Mouse (Mus musculus) hindbrain, embryonic 15.5 days (tissue): ENCODE results near the gene Mob3b. TPM values are rescaled to one million over a fixed set of nuclear protein-coding genes. Genes with fewer than 3 reads are reported as not detected.

Source experiments
- ATAC-seq: fragments of 200-750 bp; cut with Nextera tagmentation; 2 replicates; pipeline ENCODE4 v1.8.0; 2017; ENCODE audit warnings: low read depth, moderate number of reproducible peaks, moderate TSS enrichment; ENCODE audit not compliant: low FRiP score
- H3K27ac ChIP-seq: fragments of 300-500 bp; sonication (generic); replicated peaks from 2 replicates; pipeline ENCODE4 v1.5.1; 2015; ENCODE audit warnings: mild to moderate bottlenecking, inconsistent platforms
- H3K27me3 ChIP-seq: fragments of 300-500 bp; sonication (generic); 2 replicates; pipeline ENCODE4 v1.6.1; 2015; ENCODE audit warnings: control low read depth, inconsistent platforms
- H3K36me3 ChIP-seq: fragments of 300-500 bp; sonication (generic); 2 replicates; pipeline ENCODE4 v1.6.1; 2015; ENCODE audit warnings: control low read depth, inconsistent platforms
- H3K4me1 ChIP-seq: fragments of 300-500 bp; sonication (generic); replicated peaks from 2 replicates; pipeline ENCODE4 v1.6.1; 2015; ENCODE audit warnings: control low read depth, inconsistent platforms
- H3K4me2 ChIP-seq: fragments of 300-500 bp; sonication (generic); 2 replicates; pipeline ENCODE4 v1.6.1; 2015; ENCODE audit warnings: moderate library complexity, mild to moderate bottlenecking, inconsistent platforms
- H3K4me3 ChIP-seq: fragments of 300-500 bp; sonication (generic); 2 replicates; pipeline ENCODE4 v1.5.1; 2015; ENCODE audit warnings: mild to moderate bottlenecking, inconsistent platforms
- H3K9ac ChIP-seq: fragments of 300-500 bp; sonication (generic); 2 replicates; pipeline ENCODE4 v1.6.1; 2015; ENCODE audit warnings: inconsistent platforms
- H3K9me3 ChIP-seq: fragments of 300-500 bp; sonication (generic); 2 replicates; pipeline ENCODE4 v1.6.1; 2016; ENCODE audit warnings: control low read depth, inconsistent platforms
- WGBS: fragments of 180-500 bp; shearing (Covaris S2); methylation state at CpG from one replicate; pipeline ENCODE4 v1.1.7; 2015; 5-methylcytosine and 5-hydroxymethylcytosine counted together
- polyA plus RNA-seq: library from polyadenylated mRNA; unstranded; fragments of >200 nt; fragmentation: Nextera tagmentation; extraction: Ambion mirVana; gene quantifications from 2 replicates; pipeline ENCODE4 v1.2.1, GENCODE M21; 2015

Gene Mob3b
- polyA plus RNA-seq, 1 experiment from 2014 or later, result 3.9 TPM

DNA sequence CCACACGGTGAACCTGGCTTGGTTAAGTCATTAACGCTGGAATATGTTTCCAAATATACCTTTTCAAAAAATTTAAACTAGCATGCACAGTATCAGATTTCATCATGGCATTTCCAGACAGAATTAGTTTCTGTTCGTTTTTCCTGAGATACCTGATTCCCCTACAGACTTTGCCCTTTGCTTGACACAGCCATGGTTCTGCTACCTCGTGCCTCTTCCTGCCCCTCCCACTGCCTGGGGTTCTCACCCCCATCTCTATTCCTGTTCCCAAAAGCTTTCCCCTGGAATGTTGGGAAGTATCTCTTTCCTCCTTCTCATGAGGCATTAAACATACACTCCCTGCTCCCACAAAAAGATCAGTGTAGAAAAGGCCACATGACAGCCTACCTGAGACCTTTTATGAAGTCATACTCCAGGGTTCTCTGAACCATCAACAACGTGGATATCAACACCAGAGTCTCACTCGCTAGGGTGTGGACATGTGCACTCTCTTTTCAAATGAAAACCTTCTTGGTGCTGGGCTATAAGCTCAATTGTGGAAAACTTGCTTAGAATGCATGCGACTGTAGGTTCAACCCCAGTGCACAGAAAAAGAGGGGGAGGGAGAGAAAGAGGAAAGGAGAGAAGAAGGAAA lies 71.1 kb downstream of the Mob3b start:
- ATAC-seq, result no peak
- no peak overlapping the region for H3K4me2 ChIP-seq
- H3K4me3 ChIP-seq, result no peak overlapping the region
- H3K9me3 ChIP-seq, result no peaks in the 10 kb centered on the region
- peaks cover 5% of the 10 kb centered on the region; the same call in 1 of the 2 replicates for H3K4me1 ChIP-seq
- WGBS, result 82% methylated on average over 7 of the region's 7 CpGs
- no peak overlapping the region for H3K27ac ChIP-seq
- no peaks in the 10 kb centered on the region for H3K36me3 ChIP-seq
- no peaks in the 10 kb centered on the region for H3K27me3 ChIP-seq
- H3K9ac ChIP-seq, result no peak overlapping the region

GRCm38 (mm10) chr4:35084060-35084459 lies 73.2 kb downstream of the Mob3b start:
- Histone ChIP-seq H3K9me3 (no peaks in the 10 kb centered on the region), H3K4me1 (no peaks in the 10 kb centered on the region), H3K27me3 (no peaks in the 10 kb centered on the region), H3K4me3 (no peak overlapping the region), H3K36me3 (no peaks in the 10 kb centered on the region), H3K9ac (no peak overlapping the region), H3K4me2 (no peak overlapping the region), H3K27ac (no peak overlapping the region)
- WGBS, result 88% methylated on average over 8 of the region's 8 CpGs
- no peak for ATAC-seq

DNA sequence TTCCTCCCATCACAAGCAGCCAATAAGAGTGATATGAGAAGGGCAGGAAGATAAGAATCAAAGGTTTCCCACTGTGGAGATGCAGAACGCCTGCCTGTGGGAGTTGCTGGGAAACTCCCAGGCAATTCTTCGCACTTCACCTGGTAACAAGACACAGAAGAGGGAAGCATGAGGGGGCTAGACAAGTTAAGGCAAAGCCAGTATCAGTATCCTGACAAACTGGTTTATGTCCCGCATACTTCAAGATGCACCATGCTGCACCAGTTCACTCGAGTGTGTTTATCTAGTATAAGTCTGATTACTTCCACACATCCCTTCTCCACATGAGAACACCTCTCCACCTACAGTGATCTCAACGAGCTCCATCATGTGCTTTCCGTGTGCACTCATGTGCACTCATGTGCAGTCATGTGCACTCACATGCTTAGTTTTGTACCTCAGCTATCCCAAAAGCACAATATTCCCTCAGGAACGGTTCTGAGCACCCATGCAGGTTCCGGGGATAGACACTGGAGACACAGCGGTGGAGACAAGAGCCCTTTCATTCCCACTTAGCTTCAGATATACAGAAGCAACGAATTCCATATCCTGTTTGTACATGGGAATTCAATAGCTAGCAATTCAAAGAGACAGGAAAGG lies 74.7 kb downstream of the Mob3b start:
- ATAC-seq, result no peak

DNA sequence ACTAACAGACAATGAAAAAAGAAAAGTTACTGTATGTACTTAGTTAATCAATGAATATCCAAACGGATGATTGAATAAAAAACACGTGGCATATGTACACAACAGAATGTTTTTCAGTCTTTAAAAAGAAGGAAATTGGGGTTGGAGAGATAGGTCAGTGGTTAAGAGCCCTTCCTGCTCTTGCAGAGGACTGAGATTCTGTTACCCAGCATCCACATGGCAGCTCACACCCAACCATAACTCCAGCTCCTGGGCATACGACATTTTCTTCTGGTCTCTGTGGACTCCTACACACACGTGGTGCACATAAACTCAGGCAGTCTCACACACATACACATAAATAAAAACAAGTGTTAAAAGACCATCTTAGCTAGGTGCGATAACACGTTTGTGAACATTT lies 77.0 kb downstream of the Mob3b start:
- WGBS, result 94% methylated on average over 6 of the region's 6 CpGs
- no peak overlapping the region for H3K4me3 ChIP-seq

More for the DNA sequence above, 74.7 kb downstream of the Mob3b start:
- WGBS, result 82% methylated on average over 10 of the region's 10 CpGs
- H3K9ac ChIP-seq, result no peak overlapping the region
- H3K27ac ChIP-seq, result no peak overlapping the region
- no peak overlapping the region for H3K4me3 ChIP-seq
- H3K27me3 ChIP-seq, result no peaks in the 10 kb centered on the region
- no peaks in the 10 kb centered on the region for H3K36me3 ChIP-seq
- no peaks in the 10 kb centered on the region for H3K4me1 ChIP-seq
- no peak overlapping the region for H3K4me2 ChIP-seq
- no peaks in the 10 kb centered on the region for H3K9me3 ChIP-seq

GRCm38 (mm10) chr4:35068739-35069138 lies 88.5 kb downstream of the Mob3b start:
- Histone ChIP-seq H3K27ac (no peak overlapping the region), H3K4me1 (peaks cover 14% of the 10 kb centered on the region), H3K4me2 (no peak overlapping the region), H3K4me3 (no peak overlapping the region), H3K9me3 (no peaks in the 10 kb centered on the region), H3K36me3 (no peaks in the 10 kb centered on the region), H3K27me3 (no peaks in the 10 kb centered on the region), H3K9ac (no peak overlapping the region)
- WGBS, result 75% methylated on average over 4 of the region's 4 CpGs
- ATAC-seq, result no peak

More for the DNA sequence above, 77.0 kb downstream of the Mob3b start:
- H3K9me3 ChIP-seq, result no peaks in the 10 kb centered on the region
- no peak overlapping the region for H3K27ac ChIP-seq
- H3K9ac ChIP-seq, result no peak overlapping the region
- no peak for ATAC-seq
- H3K4me2 ChIP-seq, result no peak overlapping the region
- no peaks in the 10 kb centered on the region for H3K36me3 ChIP-seq
- no peaks in the 10 kb centered on the region for H3K27me3 ChIP-seq
- no peaks in the 10 kb centered on the region for H3K4me1 ChIP-seq

DNA sequence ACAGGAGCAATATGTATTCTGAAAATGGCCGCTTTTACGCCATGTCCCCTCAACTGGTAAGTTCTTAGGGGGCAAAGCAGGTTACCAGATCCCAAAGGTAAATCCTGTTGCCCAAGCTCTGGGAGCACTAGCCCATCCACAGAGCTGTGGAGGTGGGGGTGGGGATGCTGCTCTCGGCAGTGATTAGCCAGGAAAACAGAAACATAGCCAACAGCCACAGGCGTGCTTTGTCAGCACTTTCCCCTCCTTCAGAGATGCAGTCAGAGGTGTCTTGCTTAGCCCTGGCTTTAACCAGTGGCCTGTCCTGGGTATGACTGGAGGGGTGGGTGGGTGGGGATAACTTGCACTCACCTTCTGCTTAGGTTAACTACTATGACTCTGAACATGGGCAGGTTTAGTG lies 91.1 kb downstream of the Mob3b start:
- Histone ChIP-seq H3K9ac (no peak overlapping the region), H3K4me2 (no peak overlapping the region), H3K9me3 (no peaks in the 10 kb centered on the region), H3K27ac (no peak overlapping the region), H3K27me3 (no peaks in the 10 kb centered on the region), H3K36me3 (no peaks in the 10 kb centered on the region), H3K4me1 (peaks cover 14% of the 10 kb centered on the region), H3K4me3 (no peak overlapping the region)
- WGBS, result 70% methylated on average over 4 of the region's 4 CpGs
- ATAC-seq, result no peak

DNA sequence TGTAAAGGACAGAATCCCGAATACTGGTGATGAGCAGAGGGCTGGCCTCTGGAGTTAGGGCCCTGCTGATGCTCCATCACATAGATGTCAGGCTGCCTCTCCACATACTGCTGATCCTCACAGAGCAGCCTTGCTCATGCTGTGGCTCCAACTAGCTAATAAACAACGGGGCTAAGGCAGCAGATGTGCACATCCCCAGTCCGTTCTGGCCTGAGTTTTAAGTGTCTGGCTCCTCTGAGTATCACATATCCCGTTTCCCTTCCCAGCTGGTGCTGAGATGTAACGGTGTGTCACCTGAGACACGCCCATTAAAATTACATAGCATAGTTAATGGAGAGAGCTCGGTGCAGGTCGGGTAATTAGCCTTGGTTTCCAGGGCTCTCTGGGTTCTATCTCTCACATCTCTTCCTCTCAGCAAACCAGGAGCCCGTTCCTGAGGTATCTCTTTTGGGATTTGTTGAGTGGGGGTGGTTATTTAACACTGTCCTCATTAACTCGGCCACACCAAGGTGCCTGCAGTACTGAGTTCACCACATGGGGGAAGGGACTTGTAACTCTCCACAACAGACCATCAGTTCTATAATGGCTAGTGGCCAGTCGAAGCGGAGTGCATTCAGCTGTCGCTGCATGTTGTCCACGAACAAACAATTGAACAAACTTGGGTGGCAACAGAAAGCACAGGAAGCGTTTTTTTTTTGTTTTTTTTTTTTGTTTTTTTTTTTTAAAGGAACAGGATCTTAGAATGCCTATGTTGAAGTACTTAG lies 92.0 kb downstream of the Mob3b start:
- no peaks in the 10 kb centered on the region for H3K9me3 ChIP-seq
- WGBS, result 35% methylated on average over 15 of the region's 15 CpGs
- H3K4me1 ChIP-seq, result peaks cover 14% of the 10 kb centered on the region
- H3K36me3 ChIP-seq, result no peaks in the 10 kb centered on the region
- no peak overlapping the region; the same call in 1 of the 2 replicates for H3K27ac ChIP-seq
- 0 out of 2 replicates have a peak overlapping the region, but pooled peaks have one; percentile 11 for H3K4me2 ChIP-seq
- no peaks in the 10 kb centered on the region for H3K27me3 ChIP-seq
- H3K4me3 ChIP-seq, result no peak overlapping the region
- H3K9ac ChIP-seq, result no peak overlapping the region
- peak; percentile 58; the same call in 1 of the 2 replicates for ATAC-seq

DNA sequence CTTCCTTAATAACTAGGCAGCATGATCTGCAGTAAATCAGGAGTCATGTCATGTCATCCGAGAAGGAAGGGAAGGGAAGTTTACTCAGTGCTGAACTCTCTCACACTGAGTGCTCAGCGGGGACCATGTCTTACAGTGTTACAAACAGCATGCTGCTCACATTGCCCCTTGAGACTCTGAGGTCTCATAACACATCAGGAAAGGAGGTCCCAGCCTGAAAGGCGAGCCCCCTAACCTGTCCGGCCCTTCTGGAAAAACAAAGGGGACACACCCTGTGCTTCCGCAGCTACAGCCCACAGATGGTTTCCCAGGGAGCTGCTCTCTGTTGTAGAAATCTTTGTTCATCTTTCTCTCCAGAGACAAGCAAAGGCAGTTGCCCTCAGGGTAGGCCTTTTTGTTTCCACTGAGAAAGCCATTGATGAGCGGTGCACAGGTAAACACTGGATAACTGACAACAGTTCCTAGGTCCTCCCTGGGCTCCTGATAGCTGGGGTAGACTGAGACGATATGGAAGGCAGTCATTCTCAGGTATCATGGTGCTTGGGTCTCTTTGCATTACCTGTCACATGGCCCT lies 94.1 kb downstream of the Mob3b start:
- Histone ChIP-seq H3K27me3 (no peaks in the 10 kb centered on the region), H3K4me2 (no peak overlapping the region), H3K4me3 (no peak overlapping the region), H3K9me3 (no peaks in the 10 kb centered on the region), H3K36me3 (no peaks in the 10 kb centered on the region), H3K9ac (no peak overlapping the region), H3K27ac (no peak overlapping the region), H3K4me1 (peaks cover 14% of the 10 kb centered on the region)
- 66% methylated on average over 7 of the region's 7 CpGs for WGBS
- no peak for ATAC-seq

DNA sequence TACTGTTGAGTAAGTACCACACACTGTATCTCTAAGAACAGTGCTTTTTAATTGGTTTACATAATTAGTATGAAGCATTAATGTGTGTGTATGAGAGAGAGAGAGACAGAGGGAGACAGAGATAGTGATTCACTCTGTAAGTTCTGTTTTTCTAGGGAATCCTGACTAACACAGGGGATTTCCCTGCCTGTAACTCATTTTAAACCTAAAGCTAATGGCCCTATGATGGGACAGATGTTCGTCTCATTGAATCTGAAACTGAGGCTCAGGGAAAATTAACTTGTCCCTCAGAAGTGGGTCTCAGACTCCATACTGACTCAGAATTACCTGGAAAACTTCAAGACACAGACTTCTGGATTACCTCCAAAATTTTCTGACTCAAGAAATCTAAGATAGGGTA lies 96.3 kb downstream of the Mob3b start:
- Histone ChIP-seq H3K9me3 (no peaks in the 10 kb centered on the region), H3K9ac (no peak overlapping the region), H3K4me2 (no peak overlapping the region), H3K4me3 (no peak overlapping the region), H3K4me1 (peaks cover 12% of the 10 kb centered on the region), H3K27ac (no peak overlapping the region), H3K27me3 (no peaks in the 10 kb centered on the region), H3K36me3 (no peaks in the 10 kb centered on the region)
- ATAC-seq, result no peak
- WGBS, result 61% methylated on average over 1 of the region's 1 CpGs

DNA sequence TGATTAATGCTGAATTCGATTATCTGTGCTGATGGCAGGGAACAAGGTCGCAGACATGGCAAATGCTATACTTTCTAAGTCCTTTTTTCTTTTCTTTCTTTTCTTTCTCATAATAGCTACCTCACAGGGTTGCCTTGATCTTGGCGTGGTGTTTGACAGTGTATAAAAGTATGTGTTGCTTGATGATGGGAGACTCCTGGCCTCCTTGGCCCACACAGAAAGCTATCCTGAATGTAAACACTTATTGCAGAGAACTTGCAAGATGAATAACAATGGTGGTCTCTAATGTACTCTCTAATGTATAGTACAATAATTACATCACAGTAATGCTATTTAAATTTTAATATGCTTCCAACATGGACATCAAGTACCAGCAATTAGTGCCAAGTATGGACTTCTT lies 96.9 kb downstream of the Mob3b start:
- no peak overlapping the region for H3K4me3 ChIP-seq
- H3K4me1 ChIP-seq, result peaks cover 7% of the 10 kb centered on the region
- H3K27me3 ChIP-seq, result no peaks in the 10 kb centered on the region
- no peak for ATAC-seq
- 81% methylated on average over 3 of the region's 3 CpGs for WGBS
- H3K9ac ChIP-seq, result no peak overlapping the region
- H3K9me3 ChIP-seq, result no peaks in the 10 kb centered on the region
- H3K27ac ChIP-seq, result no peak overlapping the region
- H3K4me2 ChIP-seq, result no peak overlapping the region
- no peaks in the 10 kb centered on the region for H3K36me3 ChIP-seq

DNA sequence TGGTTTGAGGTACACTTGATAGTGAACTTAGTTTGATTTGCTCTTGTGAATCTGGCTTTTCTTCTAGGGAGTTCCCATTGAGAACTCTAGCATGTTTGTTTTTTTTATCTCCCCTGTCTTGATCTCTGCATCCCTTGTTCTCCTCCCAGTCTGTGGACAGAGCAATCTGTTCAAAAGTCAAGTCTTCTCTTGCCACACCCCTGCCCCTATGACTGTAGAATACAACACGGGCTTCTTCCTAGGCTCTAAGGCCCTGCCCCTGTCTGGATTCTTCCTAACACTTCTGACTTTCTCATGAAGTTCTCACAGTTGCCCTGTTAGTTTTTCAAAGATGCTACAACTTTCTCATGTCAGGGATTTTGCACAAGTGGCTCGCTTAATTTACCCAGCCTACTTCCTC lies 102.9 kb downstream of the Mob3b start:
- Histone ChIP-seq H3K4me1 (0 out of 2 replicates have a peak, but pooled peaks cover 4% of the 10 kb centered on the region), H3K27ac (no peak overlapping the region), H3K4me2 (no peak overlapping the region), H3K27me3 (no peaks in the 10 kb centered on the region), H3K9ac (no peak overlapping the region), H3K36me3 (no peaks in the 10 kb centered on the region), H3K9me3 (no peaks in the 10 kb centered on the region), H3K4me3 (no peak overlapping the region)
- ATAC-seq, result no peak
- WGBS, result 92% methylated on average over 2 of the region's 2 CpGs
